Mouse (Mus musculus) liver, embryonic 16.5 days (tissue): Measurements from ENCODE around the gene Efna1. TPM values are rescaled to one million over a fixed set of nuclear protein-coding genes. Genes with fewer than 3 reads are reported as not detected.

ENCODE experiments used
- ATAC-seq: fragments of 200-750 bp; cut with Nextera tagmentation; 2 replicates; pipeline ENCODE4 v1.8.0; 2017; ENCODE audit warnings: low read depth, mild to moderate bottlenecking, moderate number of reproducible peaks, moderate library complexity
- H3K27ac ChIP-seq: fragments of 300-500 bp; sonication (generic); 2 replicates; pipeline ENCODE4 v1.5.1; 2014; ENCODE audit warnings: mild to moderate bottlenecking, low read length
- H3K27me3 ChIP-seq: fragments of 300-500 bp; sonication (generic); 2 replicates; pipeline ENCODE4 v1.6.1; 2014; ENCODE audit warnings: low read depth, low read length, mixed read lengths; ENCODE audit not compliant: control insufficient read depth, insufficient read depth
- H3K36me3 ChIP-seq: fragments of 300-500 bp; sonication (generic); 2 replicates; pipeline ENCODE4 v1.6.1; 2014; ENCODE audit warnings: mild to moderate bottlenecking; ENCODE audit not compliant: control insufficient read depth, insufficient read depth
- H3K4me1 ChIP-seq: fragments of 300-500 bp; sonication (generic); 2 replicates; pipeline ENCODE4 v1.6.1; 2014; ENCODE audit warnings: low read depth, low read length, mixed read lengths; ENCODE audit not compliant: control insufficient read depth
- H3K4me2 ChIP-seq: fragments of 300-500 bp; sonication (generic); 2 replicates; pipeline ENCODE4 v1.6.1; 2014; ENCODE audit warnings: low read depth, low read length, mixed read lengths
- H3K4me3 ChIP-seq: fragments of 300-500 bp; sonication (generic); 2 replicates; pipeline ENCODE4 v1.5.1; 2014; ENCODE audit warnings: low read depth, mild to moderate bottlenecking, low read length
- H3K9ac ChIP-seq: fragments of 300-500 bp; sonication (generic); 2 replicates; pipeline ENCODE4 v1.6.1; 2014; ENCODE audit warnings: low read depth, low read length
- H3K9me3 ChIP-seq: fragments of 300-500 bp; sonication (generic); replicated peaks from 2 replicates; pipeline ENCODE4 v1.6.1; 2016; ENCODE audit warnings: low read length; ENCODE audit not compliant: control insufficient read depth
- WGBS: fragments of 180-500 bp; shearing (Covaris S2); extraction: QIAGEN DNeasy Blood & Tissue Kit; methylation state at CpG from one replicate; pipeline ENCODE4 v1.1.7; 2014; ENCODE audit not compliant: insufficient replicate concordance; 5-methylcytosine and 5-hydroxymethylcytosine counted together
- polyA plus RNA-seq: library from polyadenylated mRNA; unstranded; fragments of >200 nt; fragmentation: Nextera tagmentation; extraction: Ambion mirVana; gene quantifications from 2 replicates; pipeline ENCODE4 v1.2.1, GENCODE M21; 2015

Efna1 gene
- 8.1 and 12.7 TPM in 2 replicates for polyA plus RNA-seq

- Histone ChIP-seq H3K27me3 (peaks cover 45% of the 10 kb centered on the region), H3K36me3 (no peaks in the 10 kb centered on the region), H3K4me1 (peaks cover 2% of the 10 kb centered on the region), H3K9me3 (no peaks in the 10 kb centered on the region), H3K27ac (peak within 1 kb of the TSS; percentile 73), H3K4me3 (peak within 1 kb of the TSS; percentile 50), H3K9ac (peak within 1 kb of the TSS; percentile 41; the same call in 1 of the 2 replicates), H3K4me2 (peak within 1 kb of the TSS; percentile 61)
- WGBS = under 1% methylated on average over 52 of the region's 52 CpGs
- ATAC-seq = peak; percentile 75
Observed at GRCm38 (mm10) chr3:89280606-89281511, at the start of gene Efna1. Gene Efna1, minus strand, starts transcription at chr3:89281142.

DNA sequence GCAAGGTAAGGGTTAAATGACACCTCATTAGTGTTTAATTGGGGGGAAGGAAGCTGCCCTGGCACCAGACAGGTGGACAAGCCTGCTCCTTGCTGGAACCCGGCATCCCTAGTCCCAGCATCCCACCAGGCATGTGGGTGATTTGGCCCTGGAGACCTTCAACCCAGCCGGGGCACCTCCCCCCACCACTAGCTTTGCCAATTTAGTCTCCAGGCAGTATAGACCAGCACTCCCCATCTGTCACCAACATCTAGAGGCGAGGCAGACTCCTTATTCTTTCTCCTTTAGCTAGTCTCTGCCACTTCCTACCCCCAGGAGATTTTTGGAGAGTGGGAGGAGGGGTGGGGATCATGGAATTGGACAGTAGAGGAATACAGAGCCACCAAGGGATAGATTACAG, 49.4 kb upstream of the Efna1 start:
- H3K4me2 ChIP-seq = no peak overlapping the region
- H3K36me3 ChIP-seq = no peaks in the 10 kb centered on the region
- no peak overlapping the region for H3K27ac ChIP-seq
- no peak overlapping the region for H3K9ac ChIP-seq
- ATAC-seq = no peak
- H3K9me3 ChIP-seq = no peaks in the 10 kb centered on the region
- H3K27me3 ChIP-seq = peaks cover 36% of the 10 kb centered on the region
- H3K4me1 ChIP-seq = no peaks in the 10 kb centered on the region; the same call in 1 of the 2 replicates
- H3K4me3 ChIP-seq = no peak overlapping the region
- WGBS = 40% methylated on average over 3 of the region's 3 CpGs

DNA sequence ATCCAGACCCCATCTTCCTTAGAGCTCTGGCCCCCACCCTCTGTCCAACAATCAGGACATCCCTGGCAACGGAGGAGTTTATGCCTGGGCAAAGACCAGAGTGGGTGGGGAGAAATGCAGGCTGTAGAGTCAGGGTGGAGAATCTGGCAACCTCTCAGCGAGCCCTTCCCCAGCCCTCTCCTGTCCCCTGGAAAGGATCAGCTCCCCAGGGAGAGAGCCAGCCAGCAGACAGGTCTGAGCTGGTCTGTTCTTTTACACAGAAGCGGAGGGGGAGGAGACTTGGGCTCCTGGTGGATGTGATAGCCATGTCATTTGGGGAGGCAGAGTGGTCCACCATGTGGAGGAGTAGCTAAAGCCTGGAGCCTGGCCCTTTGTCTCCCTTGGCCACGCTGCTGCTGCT, 47.7 kb upstream of the Efna1 start:
- H3K4me3 ChIP-seq = no peak overlapping the region

DNA sequence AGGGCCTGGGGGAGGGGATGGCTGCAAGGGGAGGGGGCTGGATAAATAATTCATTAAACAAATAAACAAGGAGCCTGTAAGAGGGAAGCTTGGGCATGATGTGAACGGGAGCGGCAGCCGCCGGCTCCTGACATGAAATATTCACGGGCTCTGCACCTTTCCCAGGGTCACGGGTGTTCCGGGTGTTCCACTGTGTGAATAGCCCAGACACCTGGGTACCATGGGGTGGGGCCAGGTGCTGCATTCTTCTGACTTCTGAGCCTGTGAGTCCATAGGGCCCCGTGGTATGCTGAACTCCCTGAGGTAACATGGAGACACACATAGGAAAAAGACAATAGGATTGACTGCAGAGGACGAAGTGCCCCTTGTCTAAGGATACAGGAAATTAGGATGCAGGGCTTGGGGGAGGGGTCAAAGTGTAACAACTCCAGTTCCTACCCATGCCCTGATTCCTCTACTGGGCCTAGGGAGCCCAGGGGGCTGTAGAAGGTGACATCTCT, 46.5 kb upstream of the Efna1 start:
- Histone ChIP-seq H3K9me3 (no peaks in the 10 kb centered on the region), H3K4me1 (peaks cover 6% of the 10 kb centered on the region), H3K9ac (no peak overlapping the region), H3K27ac (no peak overlapping the region), H3K4me2 (no peak overlapping the region), H3K27me3 (peaks cover 59% of the 10 kb centered on the region), H3K4me3 (no peak overlapping the region), H3K36me3 (no peaks in the 10 kb centered on the region)
- no peak for ATAC-seq
- WGBS = 61% methylated on average over 9 of the region's 9 CpGs

More for the DNA sequence above, 47.7 kb upstream of the Efna1 start:
- 22% methylated on average over 4 of the region's 4 CpGs for WGBS
- Histone ChIP-seq H3K27me3 (peaks cover 47% of the 10 kb centered on the region), H3K27ac (no peak overlapping the region), H3K36me3 (no peaks in the 10 kb centered on the region), H3K4me1 (no peaks in the 10 kb centered on the region; the same call in 1 of the 2 replicates), H3K4me2 (no peak overlapping the region), H3K9me3 (no peaks in the 10 kb centered on the region), H3K9ac (no peak overlapping the region)
- ATAC-seq = no peak

DNA sequence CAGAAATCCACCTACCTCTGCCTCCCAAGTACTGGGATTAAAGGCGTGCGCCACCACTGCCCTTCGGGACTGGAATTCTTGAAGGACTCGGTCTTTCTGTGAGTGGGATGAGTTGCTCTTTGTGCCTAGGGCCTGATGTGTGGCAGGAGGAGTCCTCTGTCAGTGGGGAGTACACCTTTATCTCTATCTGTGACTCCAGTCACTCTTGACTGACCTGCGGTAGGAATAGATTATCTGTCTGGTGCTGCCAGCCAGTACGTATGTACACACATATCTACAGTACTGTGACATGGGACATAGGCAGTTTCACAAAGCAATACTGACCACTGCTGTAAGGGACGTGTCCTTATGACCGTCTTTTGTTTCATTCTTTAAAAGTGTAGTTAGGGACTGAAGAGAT, 44.9 kb upstream of the Efna1 start:
- no peaks in the 10 kb centered on the region for H3K9me3 ChIP-seq
- H3K36me3 ChIP-seq = no peaks in the 10 kb centered on the region
- H3K27ac ChIP-seq = no peak overlapping the region
- no peak for ATAC-seq
- no peak overlapping the region for H3K4me2 ChIP-seq
- H3K27me3 ChIP-seq = peaks cover 66% of the 10 kb centered on the region
- no peak overlapping the region for H3K4me3 ChIP-seq
- WGBS = 58% methylated on average over 8 of the region's 8 CpGs
- no peak overlapping the region for H3K9ac ChIP-seq
- peaks cover 20% of the 10 kb centered on the region for H3K4me1 ChIP-seq

DNA sequence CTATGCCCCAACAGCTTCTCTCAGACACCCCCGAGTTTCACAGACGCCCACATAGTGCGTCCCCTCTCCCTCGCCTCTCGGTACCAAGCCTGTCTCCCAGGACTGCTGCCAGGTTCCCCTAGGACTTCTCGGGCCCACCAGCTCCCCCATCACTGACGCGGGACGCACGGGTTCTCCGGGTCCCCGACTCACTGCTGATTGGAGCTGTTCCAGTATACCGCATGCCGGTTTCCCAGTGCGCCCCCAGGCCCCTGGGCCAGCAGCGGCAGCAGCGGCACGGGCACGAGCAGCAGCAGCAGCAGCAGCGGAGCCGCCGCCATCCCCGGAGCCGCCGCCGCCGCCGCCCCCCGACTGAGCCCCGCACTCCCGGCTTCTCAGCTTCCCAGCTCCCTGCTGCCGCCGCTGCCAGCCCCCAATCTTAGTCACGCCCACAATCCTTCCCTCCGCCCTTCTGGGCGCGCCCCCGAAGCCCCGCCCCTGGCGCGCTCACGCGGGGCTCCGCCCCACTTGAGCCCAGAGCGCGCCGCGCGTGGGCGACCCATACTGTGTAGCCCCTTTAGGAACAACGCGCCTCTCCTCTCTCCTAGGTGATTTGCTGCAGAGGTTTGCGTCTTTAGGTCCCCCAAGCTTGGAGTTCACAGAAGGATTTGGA, 41.7 kb upstream of the Efna1 start, which contains the start of gene Efna3:
Efna3 (minus strand) TSS at position 452 of the 652 bp plus-strand sequence.
- ATAC-seq = peak; percentile 32; the same call in 1 of the 2 replicates
- under 1% methylated on average over 50 of the region's 53 CpGs for WGBS
- H3K9ac ChIP-seq = no peak within 1 kb of the TSS

DNA sequence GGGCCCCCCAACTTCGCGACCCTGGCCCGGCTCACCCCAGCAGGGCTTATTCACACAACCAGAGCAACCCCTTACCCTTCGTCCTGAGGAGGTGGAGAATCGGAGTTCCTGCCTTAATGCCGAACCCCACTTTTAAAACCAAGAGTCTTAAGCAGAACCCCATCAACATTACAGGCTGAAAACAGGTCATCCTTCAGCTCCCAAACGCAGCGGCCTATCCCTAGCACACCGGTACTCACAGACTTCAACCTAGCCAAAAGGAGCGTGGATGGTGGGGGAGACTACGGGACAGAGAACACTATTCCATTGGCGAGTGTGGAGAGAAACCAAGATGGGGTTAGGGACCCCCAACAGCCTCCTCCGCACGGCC, 41.2 kb upstream of the Efna1 start:
- Histone ChIP-seq H3K4me2 (peak overlapping the region; percentile 65), H3K27ac (no peak overlapping the region), H3K9me3 (no peaks in the 10 kb centered on the region), H3K27me3 (peaks cover 79% of the 10 kb centered on the region), H3K4me3 (peak overlapping the region; percentile 47), H3K36me3 (no peaks in the 10 kb centered on the region), H3K4me1 (peaks cover 28% of the 10 kb centered on the region), H3K9ac (no peak overlapping the region)
- 2% methylated on average over 14 of the region's 14 CpGs for WGBS
- ATAC-seq = no peak

More for the DNA sequence above, 41.7 kb upstream of the Efna1 start, which contains the start of gene Efna3:
- Histone ChIP-seq H3K27ac (no peak within 1 kb of the TSS), H3K4me3 (peak within 1 kb of the TSS; percentile 47), H3K27me3 (peaks cover 78% of the 10 kb centered on the region), H3K4me1 (peaks cover 28% of the 10 kb centered on the region), H3K9me3 (no peaks in the 10 kb centered on the region), H3K36me3 (no peaks in the 10 kb centered on the region), H3K4me2 (peak within 1 kb of the TSS; percentile 65)

DNA sequence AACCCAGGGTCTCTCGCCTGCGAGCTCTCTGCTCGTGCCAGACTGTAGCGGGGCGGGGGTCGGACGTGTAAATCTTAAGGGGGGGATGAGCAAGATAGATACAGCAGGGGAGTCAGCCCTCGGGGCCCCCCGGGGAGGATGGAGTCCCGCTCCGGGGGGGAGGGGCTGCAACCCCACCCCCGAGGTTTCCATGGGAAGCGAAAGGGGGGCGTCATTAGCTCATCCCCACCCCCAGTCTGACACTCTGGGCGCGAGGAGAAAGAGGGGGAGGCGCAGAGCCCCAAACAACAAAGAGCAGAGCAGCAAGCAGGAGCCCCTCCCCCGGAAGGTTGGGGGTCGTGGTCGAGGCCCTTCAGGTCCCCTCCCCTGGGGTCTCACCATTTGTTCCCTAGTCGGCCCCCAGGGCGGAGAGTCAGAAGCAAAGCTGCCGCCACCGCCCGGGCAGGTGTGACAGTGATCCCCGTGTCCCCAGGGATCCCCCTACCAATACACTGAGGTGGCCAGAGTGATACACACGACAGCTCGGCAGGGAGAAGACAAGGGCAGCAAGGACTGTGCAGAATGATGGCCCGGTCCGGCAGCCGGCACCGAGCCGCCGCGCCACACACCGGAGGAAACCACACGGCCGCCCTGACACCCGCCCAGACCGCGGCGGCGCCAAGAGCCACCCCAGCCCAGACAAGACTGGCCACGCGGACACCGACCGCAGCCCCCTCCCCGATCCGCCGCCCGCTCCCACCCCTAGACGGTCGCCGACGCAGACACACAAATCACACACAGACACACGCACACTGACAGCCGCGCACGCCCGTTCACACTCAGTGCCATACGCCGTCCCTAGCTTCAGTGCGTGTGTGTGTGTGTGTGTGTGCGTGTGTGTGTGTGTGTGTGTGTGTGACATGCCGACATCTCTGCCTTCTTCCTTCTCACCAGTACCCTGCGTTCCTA, 40.5 kb upstream of the Efna1 start:
- Histone ChIP-seq H3K9me3 (no peaks in the 10 kb centered on the region), H3K27ac (no peak overlapping the region), H3K4me1 (peaks cover 28% of the 10 kb centered on the region), H3K9ac (no peak overlapping the region), H3K4me2 (peak overlapping the region; percentile 65), H3K4me3 (peak overlapping the region; percentile 47; the same call in 1 of the 2 replicates), H3K27me3 (peaks cover 78% of the 10 kb centered on the region), H3K36me3 (no peaks in the 10 kb centered on the region)
- WGBS = 2% methylated on average over 66 of the region's 66 CpGs
- no peak for ATAC-seq
